Mouse (Mus musculus) myocyte (in vitro differentiated cells): ENCODE data around the gene Cadm4. TPM values are rescaled to one million over a fixed set of nuclear protein-coding genes. Genes with fewer than 3 reads are reported as not detected.

Experiments
- H3K27me3 ChIP-seq: one replicate; pipeline ENCODE4 v1.6.1; 2011; ENCODE audit not compliant: control insufficient read depth, insufficient read depth, insufficient read length
- H3K36me3 ChIP-seq: one replicate; pipeline ENCODE4 v1.6.1; 2011; ENCODE audit not compliant: control insufficient read depth, insufficient read depth
- H3K4me2 ChIP-seq: one replicate; pipeline ENCODE4 v1.6.1; 2011; ENCODE audit warnings: low read depth, control low read depth
- H3K4me3 ChIP-seq: one replicate; pipeline ENCODE4 v1.5.1; 2011; ENCODE audit warnings: mild to moderate bottlenecking, control low read depth, moderate library complexity
- H3K79me2 ChIP-seq: one replicate; pipeline ENCODE4 v1.6.1; 2011; ENCODE audit not compliant: control insufficient read depth, insufficient read depth
- H3ac ChIP-seq: one replicate; pipeline ENCODE4 v1.6.1; 2011; ENCODE audit not compliant: control insufficient read depth, insufficient read length
- CEBPB ChIP-seq: IDR thresholded peaks from 2 replicates; pipeline ENCODE4 v1.6.1; 2011; ENCODE audit warnings: mild to moderate bottlenecking, moderate library complexity; ENCODE audit not compliant: poor library complexity, insufficient read depth, severe bottlenecking
- E2F4 ChIP-seq: IDR thresholded peaks from one replicate; pipeline ENCODE4 v1.6.1; 2011; ENCODE audit warnings: mild to moderate bottlenecking, control low read depth, moderate library complexity; ENCODE audit not compliant: insufficient read depth
- MAX ChIP-seq: IDR thresholded peaks from one replicate; pipeline ENCODE4 v1.6.1; 2011; ENCODE audit warnings: low read depth, mild to moderate bottlenecking, control low read depth
- MYOD1 ChIP-seq, 3 experiments: IDR thresholded peaks; one replicate each; pipeline ENCODE4 v1.6.1; 2011; ENCODE audit warnings: control low read depth in 2 of 3, low read depth in 2 of 3, mild to moderate bottlenecking in 2 of 3, moderate library complexity in 1 of 3; ENCODE audit not compliant: insufficient read length in 2 of 3, control insufficient read depth in 1 of 3
- MYOG ChIP-seq, 3 experiments: IDR thresholded peaks; one replicate each; pipeline ENCODE4 v1.6.1; 2011; ENCODE audit warnings: control low read depth in 2 of 3, low read depth in 2 of 3, mild to moderate bottlenecking in 2 of 3; ENCODE audit not compliant: insufficient read length in 2 of 3, control insufficient read depth in 1 of 3, insufficient read depth in 1 of 3
- POLR2A ChIP-seq: IDR thresholded peaks from one replicate; pipeline ENCODE4 v1.6.1; 2011; ENCODE audit warnings: low read depth, mild to moderate bottlenecking, control low read depth, moderate library complexity; ENCODE audit not compliant: insufficient read length
- POLR2AphosphoS2 ChIP-seq: IDR thresholded peaks from one replicate; pipeline ENCODE4 v1.6.1; 2011; ENCODE audit warnings: low read depth, control low read depth; ENCODE audit not compliant: insufficient read length
- REST ChIP-seq: IDR thresholded peaks from one replicate; pipeline ENCODE4 v1.6.1; 2011; ENCODE audit warnings: mild to moderate bottlenecking, control low read depth, moderate library complexity; ENCODE audit not compliant: insufficient read depth, insufficient read length
- SRF ChIP-seq: IDR thresholded peaks from one replicate; pipeline ENCODE4 v1.6.1; 2011; ENCODE audit warnings: low read depth; ENCODE audit not compliant: control insufficient read depth, insufficient read length
- TCF12 ChIP-seq: IDR thresholded peaks from one replicate; pipeline ENCODE4 v1.6.1; 2011; ENCODE audit warnings: mild to moderate bottlenecking, control low read depth; ENCODE audit not compliant: poor library complexity, insufficient read depth, severe bottlenecking
- TCF3 ChIP-seq: IDR thresholded peaks from one replicate; pipeline ENCODE4 v1.6.1; 2011; ENCODE audit warnings: low read depth, control low read depth; ENCODE audit not compliant: insufficient read length
- USF1 ChIP-seq: IDR thresholded peaks from one replicate; pipeline ENCODE4 v1.6.1; 2011; ENCODE audit warnings: low read depth, mild to moderate bottlenecking, control low read depth, moderate library complexity
- polyA plus RNA-seq: library from polyadenylated mRNA; unstranded; fragments of >200 nt; fragmentation: generic; extraction: Trizol; gene quantifications from one replicate; pipeline ENCODE4 v1.2.1, GENCODE M21; 2012; ENCODE audit warnings: missing spikeins

The Cadm4 gene
- polyA plus RNA-seq, 1 experiment: 54.4 TPM

- Histone ChIP-seq H3K27me3 (no peaks in the 10 kb centered on the region), H3K79me2 (no peaks in the 10 kb centered on the region), H3K4me2 (no peak overlapping the region), H3ac (no peak overlapping the region), H3K4me3 (no peak overlapping the region), H3K36me3 (no peaks in the 10 kb centered on the region)
- no peak for TF ChIP-seq USF1
- peak in 1 of 3 experiments; percentile 51 for TF ChIP-seq MYOG (IDR thresholded peaks at IDR 0.05; ENCODE audit: control insufficient read depth in 1 of 3, insufficient read depth in 1 of 3, insufficient read length in 2 of 3, low read depth in 2 of 3)
Measured at GRCm38 (mm10) chr7:24439891-24440290, 41.9 kb upstream of the Cadm4 start.

- Histone ChIP-seq H3K27me3 (no peaks in the 10 kb centered on the region), H3K4me2 (no peak overlapping the region), H3K4me3 (no peak overlapping the region), H3ac (no peak overlapping the region), H3K79me2 (no peaks in the 10 kb centered on the region), H3K36me3 (no peaks in the 10 kb centered on the region)
- TF ChIP-seq MAX (no peak), E2F4 (no peak), POLR2A (no peak), MYOD1 (IDR thresholded peaks at IDR 0.05; ENCODE audit: control insufficient read depth in 1 of 3, insufficient read length in 2 of 3, low read depth in 2 of 3) (peak in 1 of 3 experiments; percentile 41), CEBPB (no peak), TCF12 (no peak), REST (no peak), USF1 (no peak), MYOG (IDR thresholded peaks at IDR 0.05; ENCODE audit: control insufficient read depth in 1 of 3, insufficient read depth in 1 of 3, insufficient read length in 2 of 3, low read depth in 2 of 3) (peak in 1 of 3 experiments; percentile 5), TCF3 (no peak)
Measured at GRCm38 (mm10) chr7:24441785-24442184, 40.0 kb upstream of the Cadm4 start.

DNA sequence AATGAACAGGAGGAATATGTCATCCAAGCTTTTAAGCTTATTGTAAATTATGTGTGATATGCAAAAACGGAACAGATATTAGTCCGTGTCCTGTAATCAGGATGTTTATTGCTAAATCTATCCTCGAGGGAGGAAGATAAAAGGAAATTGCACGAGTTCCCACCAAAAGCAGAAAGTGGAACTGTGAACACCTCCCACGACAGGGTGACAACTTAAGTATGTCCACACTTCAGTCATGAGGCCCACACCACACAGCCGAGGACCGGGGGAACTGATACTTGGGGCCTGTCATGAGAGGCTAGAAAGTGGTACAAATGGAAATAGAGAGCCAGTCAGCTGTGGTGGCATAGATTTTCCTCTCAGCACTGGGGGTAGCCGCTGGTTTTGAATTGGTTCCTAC lies 39.5 kb upstream of the Cadm4 start:
- Histone ChIP-seq H3K27me3 (no peaks in the 10 kb centered on the region), H3K4me2 (no peak overlapping the region), H3K79me2 (no peaks in the 10 kb centered on the region), H3K36me3 (no peaks in the 10 kb centered on the region), H3K4me3 (no peak overlapping the region), H3ac (no peak overlapping the region)
- TF ChIP-seq POLR2A (no peak), USF1 (no peak), POLR2AphosphoS2 (no peak), REST (no peak), MYOD1 (IDR thresholded peaks at IDR 0.05; ENCODE audit: control insufficient read depth in 1 of 3, insufficient read length in 2 of 3, low read depth in 2 of 3) (no peak), MYOG (IDR thresholded peaks at IDR 0.05; ENCODE audit: control insufficient read depth in 1 of 3, insufficient read depth in 1 of 3, insufficient read length in 2 of 3, low read depth in 2 of 3) (no peak), MAX (no peak), E2F4 (no peak), SRF (no peak), TCF3 (no peak), CEBPB (no peak)

GRCm38 (mm10) chr7:24445266-24445926 lies 36.4 kb upstream of the Cadm4 start:
- H3K4me2 ChIP-seq: no peak overlapping the region
- H3K4me3 ChIP-seq: no peak overlapping the region
- no peak overlapping the region for H3ac ChIP-seq
- H3K36me3 ChIP-seq: no peaks in the 10 kb centered on the region
- H3K27me3 ChIP-seq: no peaks in the 10 kb centered on the region
- no peaks in the 10 kb centered on the region for H3K79me2 ChIP-seq
- peak; percentile 18 for TF ChIP-seq USF1
- no peak for TF ChIP-seq POLR2AphosphoS2

DNA sequence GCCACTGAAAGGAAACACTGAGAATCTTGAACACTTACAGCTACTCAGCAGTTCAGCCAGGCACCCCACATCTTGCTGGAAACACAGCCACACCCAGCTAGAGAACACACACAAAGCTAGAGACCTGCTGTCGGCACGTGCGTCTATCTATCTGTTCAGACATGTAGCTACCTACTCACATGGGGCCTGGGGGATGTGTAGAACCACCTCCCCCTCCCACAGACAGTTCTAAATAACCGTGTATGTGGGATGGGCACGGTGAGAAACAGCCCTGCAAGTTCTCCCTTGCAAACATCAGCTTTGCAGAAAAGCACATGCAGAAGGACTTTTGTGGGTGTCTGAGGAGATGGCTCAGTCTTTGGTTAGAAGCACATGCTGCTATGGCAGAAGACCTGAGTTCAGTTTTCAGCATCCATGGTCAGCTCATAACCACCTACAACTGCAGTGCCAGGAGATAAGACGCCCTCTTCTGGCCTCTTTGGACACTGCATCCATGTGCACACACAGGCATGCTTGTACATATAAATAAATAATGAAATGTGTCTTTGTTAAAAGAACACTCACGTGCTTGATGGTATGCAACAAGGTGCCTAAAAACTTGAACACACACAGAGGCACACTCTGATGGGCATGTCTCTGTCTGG lies 35.0 kb upstream of the Cadm4 start:
- H3K4me2 ChIP-seq: no peak overlapping the region
- no peaks in the 10 kb centered on the region for H3K79me2 ChIP-seq
- TF ChIP-seq TCF3 (no peak), E2F4 (no peak), MAX (no peak), TCF12 (no peak), REST (no peak), CEBPB (no peak), POLR2A (no peak), MYOD1 (IDR thresholded peaks at IDR 0.05; ENCODE audit: control insufficient read depth in 1 of 3, insufficient read length in 2 of 3, low read depth in 2 of 3) (no peak), USF1 (no peak), SRF (no peak), MYOG (IDR thresholded peaks at IDR 0.05; ENCODE audit: control insufficient read depth in 1 of 3, insufficient read depth in 1 of 3, insufficient read length in 2 of 3, low read depth in 2 of 3) (no peak)
- H3K4me3 ChIP-seq: no peak overlapping the region
- H3K27me3 ChIP-seq: no peaks in the 10 kb centered on the region
- H3ac ChIP-seq: no peak overlapping the region
- H3K36me3 ChIP-seq: no peaks in the 10 kb centered on the region
